Mouse (Mus musculus): ENCODE results near the gene Ndufaf3. TPM values are rescaled to one million over a fixed set of nuclear protein-coding genes. Genes with fewer than 3 reads are reported as not detected.

Ndufaf3 gene
- polyA plus RNA-seq, 1 experiment, result 47.8 TPM

DNA sequence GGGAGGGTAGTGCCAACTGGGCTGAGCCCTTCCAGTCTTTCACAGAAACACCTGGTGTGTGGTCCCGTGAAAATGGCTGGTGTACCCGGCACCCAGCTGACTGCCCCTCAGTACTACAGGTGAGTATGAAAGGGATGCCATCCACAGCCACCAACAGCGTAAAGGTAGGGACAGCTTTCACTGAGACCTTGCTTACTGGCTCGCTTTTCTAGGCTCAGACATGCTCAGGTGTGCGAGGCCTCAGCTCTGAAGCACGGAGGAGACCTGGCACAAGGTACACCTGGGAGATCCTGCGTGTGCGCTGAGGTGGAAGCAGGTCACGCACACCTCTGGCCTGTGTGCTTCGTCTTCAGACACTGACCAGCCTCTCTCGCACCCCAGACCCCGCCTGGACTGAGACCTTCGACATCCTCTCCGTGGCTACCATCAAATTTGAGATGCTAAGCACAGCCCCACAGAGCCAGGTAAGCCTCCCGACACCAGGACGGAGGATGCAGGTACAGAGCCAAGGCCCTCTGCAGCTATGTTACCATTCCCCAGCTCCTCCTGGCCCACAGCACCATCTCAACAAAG, 4.3 kb upstream of the Ndufaf3 start:
- DNase-seq (ENCODE audit: low read depth), result no peak
- TF ChIP-seq POLR2A (IDR thresholded peaks at IDR 0.05; ENCODE audit: borderline replicate concordance, extremely low read depth, insufficient read depth, insufficient read length, poor library complexity, severe bottlenecking) (no peak), CTCF (IDR thresholded peaks at IDR 0.05; ENCODE audit: borderline replicate concordance, extremely low read depth, insufficient read depth, insufficient read length) (no peak)

DNA sequence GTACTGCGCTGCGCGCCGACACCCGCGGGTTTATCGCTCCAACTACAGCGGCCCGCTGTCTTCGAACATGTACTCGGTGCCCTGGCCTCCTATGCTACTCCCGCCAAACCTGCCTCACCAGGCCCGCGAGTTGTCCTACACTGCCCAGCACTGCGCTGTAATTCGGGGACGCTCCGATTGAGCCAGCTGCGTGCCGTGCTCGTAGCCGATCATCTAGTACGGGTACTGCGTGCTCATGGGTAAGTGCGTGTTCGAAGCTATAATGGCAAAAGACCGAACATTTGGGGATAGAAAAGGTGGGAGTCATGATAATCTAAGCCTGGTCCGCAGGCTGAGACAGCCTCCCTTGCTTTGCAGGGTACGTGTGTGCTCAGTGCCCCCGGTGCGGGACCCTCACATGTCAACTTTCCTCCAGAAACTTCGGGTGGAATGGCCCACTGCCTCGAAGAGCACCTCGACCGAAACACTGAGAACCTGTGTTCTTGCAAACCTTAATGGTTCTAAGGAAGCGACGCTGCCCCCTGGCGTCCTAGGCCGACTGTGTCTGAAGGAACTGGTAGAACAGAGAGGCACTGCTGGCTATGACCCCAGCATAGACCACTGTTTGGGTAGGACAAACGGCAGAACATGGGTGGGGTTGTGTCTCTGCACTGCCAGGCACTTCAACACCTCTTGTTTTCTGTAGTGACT, 3.1 kb upstream of the Ndufaf3 start:
- peak; percentile 73 for TF ChIP-seq CTCF (IDR thresholded peaks at IDR 0.05; ENCODE audit: borderline replicate concordance, extremely low read depth, insufficient read depth, insufficient read length)
- no peak for TF ChIP-seq POLR2A (IDR thresholded peaks at IDR 0.05; ENCODE audit: borderline replicate concordance, extremely low read depth, insufficient read depth, insufficient read length, poor library complexity, severe bottlenecking)
- peak; percentile 84 for DNase-seq (ENCODE audit: low read depth)

DNA sequence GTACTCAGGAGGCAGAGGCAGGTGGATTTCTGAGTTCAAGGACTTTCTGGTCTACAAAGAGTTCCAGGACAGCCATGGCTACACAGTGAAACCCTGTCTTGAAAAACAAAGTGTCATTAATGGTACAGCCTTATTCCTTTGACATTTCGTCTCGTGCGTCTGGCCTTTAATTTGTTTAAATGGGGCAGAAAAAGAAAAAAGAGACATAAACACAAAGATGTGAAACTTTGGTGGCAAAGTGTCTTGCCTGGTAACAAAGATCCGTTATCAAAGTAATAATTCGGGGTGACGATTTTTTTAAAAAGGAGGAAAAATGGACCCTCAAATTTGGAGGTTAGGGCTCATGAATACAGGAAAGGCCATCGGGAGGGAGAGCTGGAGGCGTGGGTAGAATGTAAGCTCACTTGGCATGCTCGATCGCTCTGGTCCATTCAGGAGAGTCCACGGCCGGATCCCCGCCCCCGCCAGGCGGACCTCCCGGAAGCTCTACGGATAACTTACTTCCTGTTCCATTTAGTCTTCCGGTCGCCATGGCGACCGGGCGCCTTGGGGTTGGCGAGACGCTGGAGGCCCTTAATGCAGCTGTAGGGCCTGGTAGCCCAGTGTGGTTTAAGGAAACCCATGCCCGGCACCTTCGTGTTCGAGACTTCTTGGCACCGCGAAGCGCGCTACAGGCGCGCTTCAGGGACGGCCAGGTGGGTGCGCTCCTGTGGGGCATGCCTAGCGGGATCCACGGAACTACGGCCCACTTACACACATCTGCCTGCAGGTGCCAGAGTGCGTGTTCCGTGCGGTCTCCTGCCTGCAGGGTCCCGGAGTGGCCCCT, 2.4 kb upstream of the Ndufaf3 start, which contains the start of gene Dalrd3:
Gene Dalrd3, plus strand, starts transcription at position 506 of the 826 bp plus-strand sequence.
- TF ChIP-seq POLR2A (IDR thresholded peaks at IDR 0.05; ENCODE audit: borderline replicate concordance, extremely low read depth, insufficient read depth, insufficient read length, poor library complexity, severe bottlenecking) (no peak), CTCF (IDR thresholded peaks at IDR 0.05; ENCODE audit: borderline replicate concordance, extremely low read depth, insufficient read depth, insufficient read length) (no peak)
- DNase-seq (ENCODE audit: low read depth), result peak; percentile 98

DNA sequence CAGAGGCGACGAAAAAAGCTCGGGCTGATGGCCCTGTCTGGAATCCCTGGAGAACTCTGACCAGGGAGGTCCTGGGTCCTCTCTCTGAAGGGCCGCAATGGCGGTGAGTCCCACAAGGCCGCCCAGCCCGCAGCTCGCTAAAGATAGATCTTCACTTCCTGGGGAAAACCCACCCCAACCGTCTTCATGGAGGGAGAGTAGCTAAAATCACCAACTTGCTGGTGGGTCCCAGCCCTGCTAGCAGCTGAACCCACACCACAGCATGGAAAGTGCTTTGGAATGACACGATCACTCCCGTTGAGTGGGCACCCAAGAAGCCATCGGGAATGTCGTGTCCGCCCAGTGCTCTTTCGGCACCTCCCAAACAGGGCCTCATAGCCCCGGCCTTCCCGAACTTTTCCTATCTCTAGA, 1.3 kb upstream of the Ndufaf3 start:
- TF ChIP-seq POLR2A (IDR thresholded peaks at IDR 0.05; ENCODE audit: borderline replicate concordance, extremely low read depth, insufficient read depth, insufficient read length, poor library complexity, severe bottlenecking) (no peak), CTCF (IDR thresholded peaks at IDR 0.05; ENCODE audit: borderline replicate concordance, extremely low read depth, insufficient read depth, insufficient read length) (no peak)
- DNase-seq (ENCODE audit: low read depth), result no peak

DNA sequence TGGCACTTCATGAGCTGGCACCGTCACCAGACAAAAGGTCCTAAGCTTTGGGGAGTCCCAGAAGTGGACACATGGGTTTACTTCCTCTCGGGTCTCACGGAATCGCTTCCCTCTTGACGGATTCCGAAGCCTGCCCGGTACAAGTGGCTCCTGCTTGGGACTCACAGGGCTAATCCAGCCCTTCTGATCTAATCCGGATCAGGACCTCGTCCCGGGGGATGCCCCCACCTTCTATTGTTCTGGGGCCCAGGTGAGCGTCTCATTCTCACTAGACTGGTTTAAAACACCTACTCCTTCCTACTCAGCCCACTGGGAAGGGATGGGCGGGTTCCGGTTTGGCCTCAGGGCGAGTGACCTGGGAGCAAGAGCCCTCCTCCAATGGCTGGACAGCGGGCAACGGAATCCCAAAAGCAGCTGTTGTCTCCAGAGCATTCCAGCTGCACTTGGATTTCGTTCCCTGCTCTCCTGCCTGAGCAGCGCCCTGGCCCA, 741 bp upstream of the Ndufaf3 start:
- TF ChIP-seq POLR2A (IDR thresholded peaks at IDR 0.05; ENCODE audit: borderline replicate concordance, extremely low read depth, insufficient read depth, insufficient read length, poor library complexity, severe bottlenecking) (no peak), CTCF (IDR thresholded peaks at IDR 0.05; ENCODE audit: borderline replicate concordance, extremely low read depth, insufficient read depth, insufficient read length) (no peak)
- no peak for DNase-seq (ENCODE audit: low read depth)

DNA sequence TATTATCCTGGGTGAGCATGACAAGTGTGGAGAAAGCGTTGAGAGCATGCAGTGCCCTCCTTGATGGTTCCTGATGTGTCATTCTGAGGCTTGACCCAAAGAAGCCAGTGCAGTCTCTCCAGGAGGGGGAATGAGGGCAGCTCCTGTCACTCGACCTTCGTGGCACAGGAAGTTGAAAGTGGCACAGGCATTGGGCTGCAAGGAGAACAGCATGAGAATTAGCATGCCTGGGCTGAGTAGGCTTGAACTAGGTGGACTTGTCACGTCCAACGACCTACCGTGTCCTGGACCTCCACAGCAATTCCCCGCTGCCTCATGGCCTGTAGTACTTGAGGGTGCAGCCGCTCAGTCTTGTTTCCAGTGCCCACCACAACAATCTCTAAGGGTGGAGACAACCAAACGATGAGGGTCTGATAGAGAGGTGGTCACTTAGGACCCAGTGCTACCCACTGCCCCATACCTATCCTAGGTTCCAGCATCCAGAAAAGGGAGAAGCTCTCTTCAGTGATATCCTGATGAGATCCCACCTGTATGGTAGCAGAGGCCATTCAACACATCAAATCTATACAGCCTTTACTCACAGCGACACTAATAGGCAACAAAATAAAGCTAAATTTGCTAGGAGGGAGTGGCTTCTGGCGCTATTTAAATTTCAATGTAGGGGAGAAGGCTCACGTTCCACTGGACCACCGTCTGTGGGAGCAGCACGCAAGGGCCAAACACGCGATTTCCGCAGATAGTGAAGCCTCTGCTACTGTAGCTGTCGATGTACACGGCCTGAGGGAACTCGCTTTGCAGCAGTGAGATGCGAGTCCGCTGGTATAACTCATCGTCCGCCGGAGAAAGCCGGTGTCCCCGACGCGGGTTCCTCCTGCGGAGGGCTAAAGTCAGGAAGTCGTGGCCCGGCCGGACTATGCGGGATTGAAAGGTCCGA, 1.1 kb downstream of the Ndufaf3 start:
- DNase-seq (ENCODE audit: low read depth), result no peak

DNA sequence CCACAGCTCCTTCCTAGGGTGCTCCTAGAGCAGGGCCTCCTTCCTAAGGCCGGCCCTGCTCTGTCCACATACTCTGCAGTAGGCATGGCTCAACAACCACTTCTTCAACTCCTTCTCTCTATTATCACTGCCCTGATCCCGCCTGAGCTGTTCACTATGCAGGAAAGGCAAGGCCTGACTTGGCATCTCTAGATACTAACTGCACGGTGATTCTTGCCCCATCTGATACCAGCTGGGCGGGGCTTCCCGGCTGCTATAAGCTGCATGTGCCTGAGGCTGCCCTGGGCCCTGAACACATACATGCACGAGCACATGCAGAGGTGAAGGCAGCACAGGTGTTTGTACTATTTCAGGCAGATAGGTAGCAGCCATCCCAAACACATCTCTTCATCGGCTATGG, 3.1 kb downstream of the Ndufaf3 start:
- DNase-seq (ENCODE audit: low read depth), result no peak
- TF ChIP-seq CTCF (IDR thresholded peaks at IDR 0.05; ENCODE audit: borderline replicate concordance, extremely low read depth, insufficient read depth, insufficient read length), result no peak
- no peak for TF ChIP-seq POLR2A (IDR thresholded peaks at IDR 0.05; ENCODE audit: borderline replicate concordance, extremely low read depth, insufficient read depth, insufficient read length, poor library complexity, severe bottlenecking)

More for the DNA sequence above, 1.1 kb downstream of the Ndufaf3 start:
- TF ChIP-seq POLR2A (IDR thresholded peaks at IDR 0.05; ENCODE audit: borderline replicate concordance, extremely low read depth, insufficient read depth, insufficient read length, poor library complexity, severe bottlenecking) (no peak), CTCF (IDR thresholded peaks at IDR 0.05; ENCODE audit: borderline replicate concordance, extremely low read depth, insufficient read depth, insufficient read length) (no peak)

DNA sequence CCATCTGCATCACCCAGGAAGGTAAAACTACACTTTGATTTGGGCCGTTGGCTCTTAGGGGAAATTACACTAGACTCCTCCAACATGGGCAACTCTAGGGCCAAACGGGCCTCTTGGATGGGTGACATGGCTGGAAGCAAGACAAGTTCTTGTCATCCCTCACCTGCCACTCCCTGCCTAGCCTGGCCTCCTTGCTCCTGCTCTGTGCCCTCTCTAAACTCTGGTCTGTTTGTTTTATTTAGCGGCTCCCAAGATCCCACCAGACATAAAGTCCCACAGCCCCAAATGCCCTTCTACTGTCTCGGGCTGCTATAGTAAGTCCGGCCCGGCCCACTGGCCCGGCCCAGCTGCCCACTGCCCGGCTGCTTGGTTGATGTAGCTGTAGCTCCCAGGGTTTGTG, 3.6 kb downstream of the Ndufaf3 start:
- DNase-seq (ENCODE audit: low read depth), result no peak
- TF ChIP-seq CTCF (IDR thresholded peaks at IDR 0.05; ENCODE audit: borderline replicate concordance, extremely low read depth, insufficient read depth, insufficient read length) (no peak), POLR2A (IDR thresholded peaks at IDR 0.05; ENCODE audit: borderline replicate concordance, extremely low read depth, insufficient read depth, insufficient read length, poor library complexity, severe bottlenecking) (no peak)

DNA sequence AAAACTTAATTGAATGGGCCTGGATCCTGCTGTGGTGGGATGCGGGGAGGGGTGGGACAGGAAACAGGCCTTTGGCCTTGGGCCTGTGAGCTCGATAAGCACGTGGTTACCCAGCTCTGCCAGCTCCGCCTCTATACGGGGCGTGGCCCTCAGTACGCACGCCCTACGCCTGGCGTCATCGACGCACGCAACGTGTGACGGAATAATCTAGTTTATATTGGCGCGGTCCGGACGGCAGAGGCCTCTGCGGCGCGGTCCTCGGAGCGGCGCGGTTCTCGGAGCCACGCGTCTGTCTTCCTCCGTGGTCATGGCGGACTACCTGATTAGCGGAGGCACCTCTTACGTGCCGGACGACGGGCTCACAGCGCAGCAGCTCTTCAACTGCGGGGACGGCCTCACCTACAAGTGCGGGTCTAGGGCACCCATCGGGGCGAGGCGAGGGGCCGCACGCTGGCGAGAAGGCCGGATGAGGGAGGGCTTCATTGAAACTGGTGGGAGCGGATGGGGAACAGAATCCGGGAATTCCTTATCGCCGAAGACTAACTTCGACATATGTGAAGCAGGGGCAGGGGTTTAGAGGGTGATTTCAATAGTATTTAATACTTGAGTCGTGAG, 6.9 kb downstream of the Ndufaf3 start, which contains the start of gene Impdh2:
Gene Impdh2, plus strand, starts transcription at position 60 of the 615 bp plus-strand sequence.
- TF ChIP-seq CTCF (IDR thresholded peaks at IDR 0.05; ENCODE audit: borderline replicate concordance, extremely low read depth, insufficient read depth, insufficient read length) (no peak), POLR2A (IDR thresholded peaks at IDR 0.05; ENCODE audit: borderline replicate concordance, extremely low read depth, insufficient read depth, insufficient read length, poor library complexity, severe bottlenecking) (peak; percentile 59; the same call in 1 of the 2 replicates)
- DNase-seq (ENCODE audit: low read depth), result peak; percentile 99

DNA sequence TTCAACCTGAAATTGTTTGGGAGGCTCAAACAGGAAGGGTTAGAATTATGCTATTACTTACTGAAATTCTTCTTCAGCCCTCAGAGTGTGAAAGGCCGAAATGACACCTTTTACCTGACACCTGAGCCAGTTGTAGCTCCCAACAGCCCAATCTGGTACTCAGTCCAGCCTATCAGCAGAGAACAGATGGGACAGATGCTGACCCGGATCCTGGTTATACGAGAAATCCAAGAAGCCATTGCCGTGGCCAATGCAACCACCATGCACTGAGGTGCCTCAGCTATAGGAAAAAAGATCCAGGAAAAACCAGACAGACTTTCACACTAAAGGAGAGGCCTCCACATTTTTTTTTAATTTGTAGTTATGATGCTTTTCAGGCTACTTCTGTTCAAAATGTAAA, 8.1 kb downstream of the Ndufaf3 start:
- TF ChIP-seq CTCF (IDR thresholded peaks at IDR 0.05; ENCODE audit: borderline replicate concordance, extremely low read depth, insufficient read depth, insufficient read length), result no peak
- TF ChIP-seq POLR2A (IDR thresholded peaks at IDR 0.05; ENCODE audit: borderline replicate concordance, extremely low read depth, insufficient read depth, insufficient read length, poor library complexity, severe bottlenecking), result no peak
- no peak for DNase-seq (ENCODE audit: low read depth)
